Mouse (Mus musculus) common myeloid progenitor, adult 5-6 weeks (primary cell): ENCODE data around the gene Inppl1. TPM values are rescaled to one million over a fixed set of nuclear protein-coding genes. Genes with fewer than 3 reads are reported as not detected.

ENCODE experiments used
- ATAC-seq: replicated peaks from 2 replicates; pipeline ENCODE4 v1.8.0; 2016; ENCODE audit warnings: low read depth, mild to moderate bottlenecking, moderate TSS enrichment, inconsistent platforms; ENCODE audit not compliant: poor library complexity, severe bottlenecking
- total RNA-seq: library from RNA; stranded (forward); fragments of 200-1000, 187-1606 nt; gene quantifications from 2 replicates; pipeline ENCODE4 v1.2.3, GENCODE M21; 2017

Inppl1 gene
- total RNA-seq, 1 experiment from 2014 or later: 1.8 TPM

DNA sequence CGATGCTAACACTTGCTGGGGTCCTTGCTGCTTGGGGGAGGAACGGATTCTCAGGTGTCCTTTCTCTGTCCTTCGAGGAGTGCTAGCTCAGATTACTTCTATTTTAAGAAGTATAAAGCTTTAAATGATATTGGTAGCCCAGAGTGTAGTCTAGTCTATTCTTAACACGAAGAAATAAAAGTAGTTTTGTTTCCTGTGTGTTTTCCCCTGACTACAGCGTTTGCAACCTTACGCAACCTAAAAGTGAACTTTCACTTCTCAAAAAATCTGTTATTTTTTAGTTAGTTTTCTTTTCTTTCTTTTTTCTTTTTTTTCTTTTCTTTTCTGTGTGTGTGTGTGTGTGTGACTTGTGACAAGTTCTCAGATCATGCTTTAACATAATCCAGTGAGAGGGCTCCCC, 13.7 kb upstream of the Inppl1 start:
- ATAC-seq: peak; percentile 59

DNA sequence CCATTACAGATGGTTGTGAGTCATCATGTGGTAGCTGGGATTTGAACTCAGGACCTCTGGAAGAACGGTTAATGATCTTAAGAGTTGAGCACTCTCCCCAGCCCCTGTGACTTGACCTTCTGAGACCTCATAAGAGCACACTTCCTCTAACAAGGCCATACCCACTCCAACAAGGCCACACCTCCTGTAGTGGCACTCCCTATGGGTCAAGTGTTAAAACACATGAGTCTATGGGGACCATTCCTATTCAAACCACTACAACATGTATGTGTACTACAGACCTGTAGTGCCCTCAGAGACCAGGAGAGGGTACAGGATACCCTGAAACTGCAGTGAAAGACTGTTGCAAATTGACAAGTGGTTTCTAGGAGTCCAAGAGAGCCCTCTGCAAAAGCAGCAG, 9.9 kb upstream of the Inppl1 start:
- ATAC-seq: 0 out of 2 replicates have a peak, but pooled peaks have one; percentile 22

DNA sequence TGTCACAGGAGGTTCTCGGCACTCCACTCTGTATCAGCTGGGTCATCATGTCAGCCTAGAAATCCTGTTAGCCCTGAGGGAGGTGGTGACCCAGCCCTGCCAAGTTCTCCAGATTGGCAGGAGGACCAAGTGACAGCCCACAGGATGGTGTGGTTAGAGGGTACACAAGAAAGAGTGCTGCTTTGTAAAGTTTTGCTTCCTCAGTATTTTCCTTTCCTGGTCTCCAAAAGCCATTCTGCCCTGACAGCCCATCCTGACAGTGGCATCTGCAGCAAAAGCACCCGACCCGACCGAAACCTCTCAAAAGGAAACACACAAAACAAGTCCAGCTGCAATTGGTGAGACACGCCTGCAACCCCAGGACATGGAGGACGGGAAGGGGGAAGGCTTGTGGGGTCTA, 6.2 kb upstream of the Inppl1 start:
- no peak for ATAC-seq

DNA sequence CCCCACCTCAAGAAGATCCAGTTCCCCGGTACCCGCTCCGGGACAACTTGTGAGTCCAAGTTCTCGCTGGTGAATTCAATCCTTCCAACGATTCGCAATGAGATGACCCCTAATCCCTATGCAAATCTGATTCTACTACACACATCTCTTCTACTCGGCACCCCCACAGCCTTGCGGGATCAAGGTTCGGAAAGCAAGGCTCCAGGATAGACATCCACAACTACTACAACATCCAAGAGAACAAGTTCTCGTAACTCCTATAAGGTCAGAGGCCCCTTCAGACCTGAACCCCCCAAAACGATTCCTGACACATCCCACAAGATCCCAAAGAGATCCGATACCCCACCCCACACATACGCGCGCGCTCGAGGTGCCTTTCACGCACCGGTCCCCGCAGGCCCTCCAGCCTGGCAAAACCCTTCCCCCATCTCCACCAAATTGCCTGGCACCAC, 849 bp downstream of the Inppl1 start:
- 0 out of 2 replicates have a peak, but pooled peaks have one; percentile 4 for ATAC-seq

DNA sequence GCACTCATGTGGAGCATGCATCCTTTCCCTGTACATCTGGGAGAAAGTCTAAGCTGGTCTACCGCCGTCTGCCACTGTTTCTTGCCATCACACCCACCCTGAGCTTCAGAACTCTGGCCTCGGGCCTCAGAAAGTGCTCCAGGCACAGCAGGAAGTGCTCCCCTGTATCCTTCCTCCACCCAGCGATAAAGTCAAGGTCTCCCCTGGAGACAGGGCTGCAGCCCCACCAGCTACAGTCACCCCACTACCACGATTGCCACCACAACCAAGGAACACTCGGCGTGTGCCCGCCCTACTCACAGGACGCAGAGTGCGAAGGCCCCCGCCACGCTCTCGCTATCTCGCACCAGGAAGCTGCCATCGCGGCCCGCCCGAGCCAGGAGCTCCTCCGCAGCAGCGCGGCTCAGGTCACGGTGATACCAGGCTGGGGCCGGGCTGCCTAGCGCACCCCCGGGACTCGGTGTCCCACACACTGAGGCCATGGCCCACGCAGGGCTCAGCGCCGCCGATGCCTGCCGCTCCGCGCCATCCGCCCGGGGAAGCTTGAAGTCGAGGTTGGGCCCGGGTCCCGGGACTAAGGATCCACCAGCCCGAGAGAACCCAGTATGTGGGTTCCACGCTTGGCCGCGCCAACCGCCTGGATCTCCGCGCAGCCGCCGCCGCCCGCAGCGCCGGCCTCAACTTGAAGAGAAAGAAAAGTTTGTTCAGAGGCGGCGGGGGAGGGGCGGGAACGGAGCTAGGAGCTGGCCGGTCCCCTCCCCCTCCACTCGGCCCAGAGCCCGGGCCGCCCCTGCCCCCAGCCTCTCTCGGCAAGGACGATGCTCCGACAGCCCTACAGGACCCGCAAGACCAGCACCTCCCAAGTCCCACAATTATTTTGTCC, 1.5 kb downstream of the Inppl1 start:
- ATAC-seq: peak; percentile 54

DNA sequence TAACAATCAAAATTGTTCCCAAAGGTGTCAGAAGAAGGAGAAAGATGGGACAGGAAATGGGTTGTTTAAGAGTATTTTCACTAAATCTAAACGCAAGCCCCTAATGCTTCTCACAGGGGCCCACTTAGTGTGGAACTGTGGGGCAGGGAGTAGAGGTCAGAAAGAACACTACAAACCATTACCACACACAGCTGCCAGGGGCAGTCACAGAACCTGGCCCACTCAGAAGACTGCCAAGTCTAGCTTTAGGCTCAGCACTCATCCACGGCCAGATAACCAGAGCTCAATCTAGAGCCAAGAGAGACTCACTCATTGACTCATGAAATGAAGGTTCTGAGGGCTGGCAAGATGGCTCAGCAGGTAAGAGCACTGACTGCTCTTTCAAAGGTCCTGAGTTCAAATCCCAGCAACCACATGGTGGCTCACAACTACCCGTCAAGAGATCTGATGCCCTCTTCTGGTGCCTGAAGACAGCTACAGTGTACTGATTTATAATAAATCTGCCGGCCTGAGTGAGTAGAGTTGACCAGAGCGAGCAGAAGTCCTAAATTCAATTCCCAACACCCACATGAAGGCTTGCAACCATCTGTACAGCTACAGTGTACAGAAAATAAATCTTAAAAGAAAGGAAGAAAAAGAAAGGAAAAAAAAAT, 2.4 kb downstream of the Inppl1 start:
- no peak for ATAC-seq

DNA sequence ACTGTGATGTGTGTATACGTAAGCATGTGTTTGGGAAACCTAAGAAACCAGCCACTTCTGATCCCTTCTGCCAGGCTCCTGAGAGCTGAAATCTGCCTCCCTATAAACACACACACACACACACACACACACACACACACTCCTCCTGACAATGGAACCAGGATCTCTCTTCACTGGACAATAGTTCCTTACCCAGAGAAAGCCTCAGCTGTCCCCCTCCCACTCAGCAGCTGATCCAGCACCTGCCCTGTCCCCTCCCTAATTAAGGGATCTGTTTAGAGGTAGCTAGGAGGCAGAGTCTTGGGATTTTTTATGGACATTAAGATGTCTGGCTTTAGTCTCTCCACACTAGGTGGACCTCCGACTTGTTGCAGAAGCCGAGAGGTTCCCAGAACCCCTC, 3.1 kb downstream of the Inppl1 start:
- no peak for ATAC-seq

DNA sequence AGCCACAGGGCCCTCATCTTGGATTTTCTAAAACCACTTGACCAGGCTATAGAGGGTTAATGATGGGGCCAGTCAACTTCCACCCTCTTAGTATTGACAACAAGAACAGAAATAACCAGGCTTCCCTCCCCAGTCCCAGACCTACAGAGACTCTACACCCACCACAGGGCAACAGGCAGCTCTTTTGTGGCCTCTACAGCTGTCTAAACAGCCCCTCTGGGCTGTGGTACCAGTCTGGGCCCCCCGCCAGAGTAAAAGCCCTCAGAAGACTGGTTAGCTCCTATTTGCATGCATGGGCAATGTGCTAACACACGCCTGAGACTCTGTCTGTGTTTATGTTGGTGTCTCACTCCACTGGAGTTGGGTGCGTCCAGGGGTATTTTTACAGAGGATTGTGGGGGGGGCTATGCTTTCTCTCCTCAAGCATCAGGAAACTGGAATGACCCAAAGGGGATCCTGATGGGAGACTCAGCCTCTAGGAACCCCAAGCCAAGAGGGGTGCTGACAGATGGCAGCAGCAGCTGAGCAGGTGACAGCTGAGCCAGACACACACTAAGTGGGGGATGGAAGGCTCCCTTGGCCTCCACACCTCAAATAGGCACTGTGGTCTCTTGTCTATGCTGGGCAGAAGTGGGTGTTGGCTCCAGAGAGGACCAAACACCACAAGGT, 4.0 kb downstream of the Inppl1 start:
- ATAC-seq: no peak

DNA sequence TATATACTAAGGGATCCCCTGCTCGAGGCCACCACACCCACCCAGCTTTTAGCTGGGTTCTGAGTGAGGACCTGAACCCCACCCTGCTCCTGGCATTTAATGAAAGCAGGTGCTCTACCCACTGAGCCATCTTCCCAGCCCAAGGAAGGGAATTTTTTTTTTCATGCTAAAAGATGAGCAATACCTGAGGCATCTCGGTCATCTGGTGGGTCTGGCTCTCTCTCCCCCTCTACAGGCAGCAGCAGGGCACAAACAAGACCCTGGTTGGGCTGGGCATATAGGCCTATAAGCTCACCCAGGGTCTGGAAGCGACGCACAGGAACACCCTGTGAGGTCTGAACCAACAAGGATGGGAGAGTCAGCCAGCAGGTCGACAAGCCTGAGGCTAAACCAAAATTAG, 4.7 kb downstream of the Inppl1 start:
- no peak for ATAC-seq

DNA sequence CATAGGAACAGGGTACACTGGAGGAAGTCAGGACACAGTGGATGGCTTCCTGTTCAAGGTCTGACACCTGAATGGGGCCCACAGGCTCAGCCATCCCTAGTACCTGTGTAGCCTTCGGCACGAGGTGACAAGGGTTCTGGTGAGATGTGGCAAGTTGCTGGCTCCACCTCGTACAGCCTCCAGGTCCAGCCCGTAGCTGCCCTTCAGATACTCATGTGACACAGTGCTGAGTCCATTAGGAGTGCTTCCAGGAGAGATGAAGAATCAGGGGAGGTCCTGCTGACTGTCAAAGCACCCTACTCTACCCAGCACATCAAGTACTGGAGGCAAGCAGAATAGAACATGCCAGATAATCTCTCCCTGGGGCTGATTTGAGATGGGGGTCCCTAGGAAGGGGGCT, 5.7 kb downstream of the Inppl1 start:
- ATAC-seq: no peak

DNA sequence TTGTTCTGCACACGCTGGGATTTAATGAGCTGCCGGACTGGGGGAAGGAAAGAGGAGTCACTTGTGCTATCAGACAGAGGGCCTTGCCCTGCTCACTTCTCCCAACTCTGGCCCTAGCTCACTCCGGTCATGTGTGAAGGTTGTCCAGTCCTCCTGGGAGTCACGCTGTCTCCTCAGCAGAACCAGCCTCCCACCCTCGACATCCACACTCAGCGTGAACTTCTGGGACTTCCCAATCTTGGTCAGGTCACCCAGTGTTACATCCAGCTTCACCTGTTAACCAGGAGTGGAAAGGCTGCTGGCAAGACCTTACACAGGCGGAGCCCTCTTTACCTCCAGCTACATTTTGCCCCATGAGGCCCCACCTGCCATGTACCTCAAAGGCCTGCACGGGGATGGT, 6.6 kb downstream of the Inppl1 start:
- no peak for ATAC-seq

DNA sequence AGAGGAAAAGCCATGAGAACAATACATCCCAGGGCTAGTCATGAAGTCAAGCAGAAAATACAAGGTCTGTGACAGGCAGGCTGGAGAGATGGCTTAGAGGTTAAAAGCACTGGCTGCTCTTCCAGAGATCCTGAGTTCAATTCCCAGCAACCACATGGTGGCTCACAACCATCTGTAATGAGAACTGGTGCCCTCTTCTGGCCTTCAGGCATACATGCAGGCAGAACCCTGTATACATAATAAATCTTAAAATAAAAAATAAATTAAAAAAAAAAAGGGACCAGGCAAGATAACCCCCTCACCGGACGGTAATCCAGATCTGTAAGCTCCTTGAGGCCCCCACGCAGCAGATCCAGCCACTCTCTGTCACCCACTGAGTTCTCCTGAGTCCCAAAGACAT, 7.7 kb downstream of the Inppl1 start:
- ATAC-seq: no peak

DNA sequence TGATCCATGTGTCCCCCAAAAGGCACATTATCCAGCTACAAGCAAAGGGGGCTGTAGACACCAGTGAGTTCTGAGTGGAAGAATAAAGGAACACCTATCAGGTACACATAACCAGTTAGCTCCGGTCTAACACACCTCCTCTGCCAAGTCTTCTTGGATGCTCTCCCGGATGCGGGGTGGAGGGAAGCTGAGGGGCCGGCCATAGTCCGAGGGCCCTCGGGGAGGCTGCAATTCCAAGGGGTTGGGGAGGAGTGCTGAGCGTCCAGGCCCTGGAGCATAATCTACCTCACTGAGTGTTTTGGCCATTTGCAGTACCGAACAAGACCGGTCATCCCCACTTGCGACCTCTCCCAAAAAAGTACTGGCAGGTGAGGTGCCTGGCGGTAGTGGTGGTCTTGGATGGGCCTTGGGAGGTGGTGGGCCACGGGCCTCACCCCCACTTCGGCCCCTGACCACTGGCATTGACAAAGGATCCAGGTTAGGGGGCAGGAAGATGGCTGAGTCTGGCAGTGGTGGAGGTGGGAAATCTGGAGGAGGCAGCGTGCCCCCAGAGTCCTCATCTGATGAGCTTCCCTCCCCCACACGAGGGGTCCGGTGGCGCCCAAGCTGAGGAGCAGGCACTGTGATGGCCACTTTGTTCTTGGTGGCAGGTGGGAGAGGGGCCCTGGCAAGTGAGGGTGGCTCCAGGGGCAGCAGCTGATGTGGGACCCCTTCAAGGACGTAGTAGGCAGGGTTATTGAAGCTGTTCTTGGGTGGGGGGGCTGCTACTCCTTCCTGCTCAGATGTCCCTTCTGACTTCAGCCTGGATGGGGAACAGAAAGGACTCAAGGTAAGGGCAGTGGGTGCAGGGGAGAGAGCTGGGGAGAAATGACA, 14.0 kb downstream of the Inppl1 start:
- no peak for ATAC-seq

DNA sequence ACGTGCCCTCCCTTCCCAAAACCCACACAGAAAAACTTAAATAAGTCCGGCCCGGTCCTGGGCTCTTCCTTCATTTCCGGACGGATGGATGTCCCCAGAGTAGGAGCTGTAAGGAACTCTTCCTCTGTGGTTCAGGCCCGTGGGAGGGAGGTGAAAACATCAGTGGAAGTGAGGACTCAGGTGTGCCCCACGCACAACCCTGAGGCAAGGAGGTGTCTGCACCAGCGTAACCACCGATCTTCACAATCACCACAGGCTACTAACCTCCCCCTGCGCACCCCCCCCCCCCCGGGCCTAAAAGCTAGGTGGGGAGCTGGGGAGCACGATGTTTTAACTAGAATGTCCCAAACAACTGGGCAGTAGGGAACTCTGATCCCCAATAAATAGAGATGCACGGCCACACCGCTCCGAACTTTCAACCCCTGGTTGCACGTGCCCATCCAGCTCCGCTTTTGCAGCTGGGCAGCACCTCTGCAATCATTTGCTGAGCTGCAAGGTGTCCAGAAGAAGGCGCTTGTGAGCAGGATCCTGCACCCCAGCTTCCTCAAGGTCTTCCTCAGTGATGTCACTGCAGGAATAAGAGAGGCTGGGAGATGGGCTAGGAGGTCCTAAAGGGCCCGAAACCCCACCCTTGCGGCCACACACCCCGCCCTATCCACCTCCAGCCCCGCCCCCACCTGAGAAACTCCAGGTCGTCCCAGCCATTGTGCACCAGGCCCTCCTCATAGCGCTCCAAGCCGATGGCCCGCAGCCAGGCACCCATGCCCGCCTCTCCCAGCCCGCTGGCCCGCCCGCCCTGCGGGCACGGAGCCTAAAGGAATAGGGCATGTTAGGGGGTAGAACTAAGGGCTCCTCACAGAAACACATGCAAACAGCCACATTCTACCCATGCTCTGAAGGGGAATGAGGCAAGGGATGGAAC, 14.9 kb downstream of the Inppl1 start:
- no peak for ATAC-seq

DNA sequence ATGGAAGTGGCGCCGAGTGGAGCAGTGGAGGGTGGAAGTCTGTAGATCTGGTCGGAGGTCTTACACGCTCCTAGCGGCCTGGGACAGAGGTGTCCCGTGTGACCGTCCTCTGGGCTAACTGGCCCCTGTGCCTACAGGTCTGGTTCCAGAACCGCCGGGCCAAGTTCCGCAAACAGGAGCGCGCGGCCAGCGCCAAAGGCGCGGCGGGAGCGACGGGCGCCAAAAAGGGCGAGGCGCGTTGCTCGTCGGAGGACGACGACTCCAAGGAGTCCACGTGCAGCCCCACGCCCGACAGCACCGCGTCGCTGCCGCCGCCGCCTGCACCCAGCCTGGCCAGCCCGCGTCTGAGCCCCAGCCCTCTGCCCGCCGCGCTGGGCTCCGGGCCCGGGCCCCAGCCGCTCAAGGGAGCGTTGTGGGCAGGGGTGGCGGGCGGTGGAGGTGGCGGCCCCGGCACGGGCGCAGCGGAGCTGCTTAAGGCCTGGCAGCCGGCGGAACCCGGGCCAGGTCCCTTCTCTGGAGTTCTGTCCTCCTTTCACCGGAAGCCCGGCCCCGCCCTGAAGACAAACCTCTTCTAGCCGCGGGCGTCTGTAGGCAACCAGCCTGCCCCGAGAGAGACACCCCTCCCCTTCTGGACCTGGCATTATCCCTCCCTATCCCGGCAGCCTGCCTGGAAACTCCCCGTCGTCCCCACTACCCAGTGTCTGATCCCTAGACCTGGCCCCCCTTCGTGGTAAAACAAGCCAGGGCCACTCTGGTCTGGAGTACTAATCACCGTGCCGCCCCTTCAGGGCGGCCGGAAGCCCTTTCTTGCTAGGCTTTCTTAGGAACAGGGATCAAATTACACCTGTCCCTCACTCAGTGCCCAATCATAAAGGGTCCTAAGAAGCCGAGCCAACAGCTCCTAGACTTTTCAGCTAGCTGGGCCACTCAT, 16.2 kb downstream of the Inppl1 start:
- peak; percentile 29 for ATAC-seq

DNA sequence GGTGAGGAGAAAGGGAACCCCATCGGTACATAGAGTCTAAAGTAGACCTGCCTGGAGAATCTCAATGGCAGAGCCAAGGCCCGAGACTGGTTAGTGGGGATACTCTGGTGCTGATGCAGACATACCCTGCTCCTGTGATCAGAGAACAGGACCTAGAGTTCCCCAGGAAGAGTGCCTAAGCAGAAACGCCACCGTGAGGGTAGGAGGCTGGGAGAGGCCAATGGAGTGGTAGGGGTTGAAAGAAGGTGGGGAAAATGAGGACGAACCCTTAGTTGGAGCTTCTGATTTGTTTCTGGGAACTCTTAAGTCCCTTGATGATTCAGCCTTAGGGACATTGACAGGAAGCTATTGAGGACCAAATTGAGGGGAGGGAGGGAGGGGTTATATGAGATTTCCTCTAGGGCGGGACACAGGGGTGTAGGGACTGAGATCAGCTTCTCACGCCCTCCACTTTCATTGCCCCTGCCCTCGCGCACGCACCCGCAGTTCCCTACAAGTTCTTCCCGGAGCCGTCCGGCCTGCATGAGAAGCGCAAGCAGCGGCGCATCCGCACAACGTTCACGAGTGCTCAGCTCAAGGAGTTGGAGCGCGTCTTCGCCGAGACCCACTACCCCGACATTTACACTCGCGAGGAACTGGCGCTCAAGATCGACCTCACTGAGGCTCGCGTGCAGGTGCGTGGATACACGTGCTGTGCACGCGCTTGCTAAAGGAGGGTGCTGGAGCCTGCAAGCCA, 17.6 kb downstream of the Inppl1 start:
- ATAC-seq: 0 out of 2 replicates have a peak, but pooled peaks have one; percentile 13

DNA sequence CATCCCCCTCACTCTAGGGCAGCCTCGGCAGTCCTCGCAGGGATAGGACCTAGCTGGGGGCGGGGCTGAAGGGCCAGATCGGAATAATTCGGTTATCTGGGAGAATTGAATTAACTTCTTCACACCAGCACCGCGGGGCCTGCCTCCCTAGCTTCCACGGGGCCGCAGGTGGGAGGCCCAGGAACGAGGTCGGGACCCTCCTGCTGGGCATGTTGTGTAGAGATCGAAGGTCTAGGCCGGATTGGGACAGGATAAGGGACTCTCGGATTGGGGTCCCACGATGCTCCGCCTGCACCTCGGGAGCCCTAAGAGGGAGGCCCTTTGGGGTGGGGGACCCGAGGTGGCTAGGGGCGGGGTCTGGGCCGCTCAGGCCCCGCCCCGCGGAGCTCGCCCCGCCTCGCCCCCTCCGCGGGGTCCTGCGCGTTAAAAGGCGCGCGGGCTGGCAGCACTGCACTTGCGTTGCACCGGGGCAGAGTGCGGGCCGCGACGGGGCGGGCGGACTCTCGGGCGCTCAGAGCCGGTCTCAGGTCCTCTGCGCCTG, 20.1 kb downstream of the Inppl1 start, which contains the start of gene Phox2a:
TSS of gene Phox2a (plus strand) at position 453 of the 541 bp plus-strand sequence.
- no peak for ATAC-seq
